Mouse (Mus musculus) cerebellum, adult 2 months (tissue): ENCODE data around the gene Nacc1.

Experiments
- CTCF ChIP-seq: fragments of 200-500 bp; IDR thresholded peaks from 2 replicates; pipeline ENCODE4 v1.5.1; 2011; ENCODE audit warnings: low read depth, mild to moderate bottlenecking, control low read depth, low read length, moderate library complexity, borderline replicate concordance; ENCODE audit not compliant: insufficient read depth
- POLR2A ChIP-seq: fragments of 200-500 bp; IDR thresholded peaks from 2 replicates; pipeline ENCODE4 v1.6.1; 2011; ENCODE audit warnings: low read length, control low read depth, borderline replicate concordance; ENCODE audit not compliant: insufficient read depth

DNA sequence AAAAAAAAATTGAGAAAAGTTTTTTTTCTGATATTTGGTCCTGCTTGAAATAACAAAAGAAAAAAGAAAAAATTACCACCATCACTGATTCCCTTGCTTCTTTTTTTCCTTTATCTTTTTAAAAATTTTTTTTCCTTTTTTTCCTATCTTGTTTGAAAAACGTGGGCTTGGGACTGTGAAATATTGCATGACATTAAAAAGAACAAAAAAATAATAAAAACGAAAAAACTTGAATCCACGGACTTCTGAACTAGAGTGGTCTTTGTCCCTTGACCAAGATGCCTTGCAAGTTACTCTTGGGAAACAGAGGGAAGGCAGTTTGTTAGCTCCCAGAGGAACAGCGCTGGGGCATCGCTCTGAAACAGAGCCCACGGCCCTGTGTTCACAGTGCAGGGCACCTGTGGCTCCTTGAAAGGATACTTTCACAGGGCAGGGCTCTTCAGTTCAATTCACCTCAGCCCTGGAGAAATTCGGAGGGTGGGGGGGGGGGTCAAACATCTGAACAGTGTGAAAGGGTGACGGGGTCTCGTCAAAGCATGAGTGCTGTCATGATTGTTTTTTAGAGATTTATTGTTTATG lies 47.6 kb downstream of the Nacc1 start:
- TF ChIP-seq CTCF: no peak
- no peak for TF ChIP-seq POLR2A
